Mouse (Mus musculus): ENCODE measurements around the gene St8sia1. TPM values are rescaled to one million over a fixed set of nuclear protein-coding genes. Genes with fewer than 3 reads are reported as not detected.
A peak's percentile ranks its signal among the peaks of the same experiment; 100 is the strongest.

St8sia1 gene
- polyA plus RNA-seq, 1 experiment from 2014 or later: 0.09 TPM

- peaks cover 55% of the 10 kb centered on the region for H3K36me3 ChIP-seq
- DNase-seq (no peak), ATAC-seq (ENCODE audit: low read depth) (peak; percentile 59)
- H3K9me3 ChIP-seq (replicated peaks): no peaks in the 10 kb centered on the region
- 0 out of 2 replicates have a peak overlapping the region, but pooled peaks have one; percentile 29 for H3K27ac ChIP-seq
- H3K4me3 ChIP-seq (replicated peaks): no peak overlapping the region
- no peaks in the 10 kb centered on the region for H3K27me3 ChIP-seq
- peaks cover 21% of the 10 kb centered on the region for H3K4me1 ChIP-seq (replicated peaks)
- H3K9ac ChIP-seq: no peak overlapping the region
- no peak overlapping the region for H3K4me2 ChIP-seq
- WGBS (ENCODE audit: insufficient replicate concordance): 8% methylated on average over 4 of the region's 4 CpGs
Observed at GRCm38 (mm10) chr6:142776935-142777334, 187.3 kb downstream of the St8sia1 start.

- no peak overlapping the region for H3K27ac ChIP-seq
- DNase-seq (no peak), ATAC-seq (ENCODE audit: low read depth) (no peak)
- H3K4me3 ChIP-seq (replicated peaks): no peak overlapping the region
- WGBS (ENCODE audit: insufficient replicate concordance): 87% methylated on average over 5 of the region's 5 CpGs
- H3K27me3 ChIP-seq: no peaks in the 10 kb centered on the region
- no peaks in the 10 kb centered on the region for H3K9me3 ChIP-seq (replicated peaks)
- peaks cover 28% of the 10 kb centered on the region for H3K4me1 ChIP-seq (replicated peaks)
- no peak overlapping the region for H3K9ac ChIP-seq
- no peak overlapping the region for H3K4me2 ChIP-seq
- peaks cover 88% of the 10 kb centered on the region for H3K36me3 ChIP-seq
Observed at GRCm38 (mm10) chr6:142773566-142773965, 190.7 kb downstream of the St8sia1 start.

- H3K27ac ChIP-seq: no peak overlapping the region
Observed at GRCm38 (mm10) chr6:142771643-142772042, 192.6 kb downstream of the St8sia1 start.

More at GRCm38 (mm10) chr6:142771643-142772042, 192.6 kb downstream of the St8sia1 start:
- ATAC-seq (ENCODE audit: low read depth) (peak; percentile 52), DNase-seq (no peak)
- Histone ChIP-seq H3K9ac (no peak overlapping the region), H3K9me3 (replicated peaks) (no peaks in the 10 kb centered on the region), H3K36me3 (peaks cover 99% of the 10 kb centered on the region), H3K4me3 (replicated peaks) (no peak overlapping the region), H3K4me1 (replicated peaks) (peaks cover 21% of the 10 kb centered on the region), H3K4me2 (no peak overlapping the region), H3K27me3 (no peaks in the 10 kb centered on the region)
- WGBS (ENCODE audit: insufficient replicate concordance): 33% methylated on average over 4 of the region's 4 CpGs

Other genes starting within 250 kb of the St8sia1 start
- 154 and 158 TPM in 2 replicates for gene Cmas, start 207.8 kb downstream of the St8sia1 start, polyA plus RNA-seq (2015; fragmentation: Nextera tagmentation; extraction: Ambion mirVana)
- gene Sult6b2, start 159.9 kb downstream of the St8sia1 start, polyA plus RNA-seq (2015; fragmentation: Nextera tagmentation; extraction: Ambion mirVana): not detected in 2 replicates
- gene C2cd5, start 135.7 kb upstream of the St8sia1 start, polyA plus RNA-seq (2015; fragmentation: Nextera tagmentation; extraction: Ambion mirVana): 15.2 and 18.8 TPM in 2 replicates
- gene Etnk1, start 202.8 kb upstream of the St8sia1 start, polyA plus RNA-seq (2015; fragmentation: Nextera tagmentation; extraction: Ambion mirVana): 8.0 and 10.0 TPM in 2 replicates

All from liver, embryonic 13.5 days (tissue).